Mouse (Mus musculus): Measurements from ENCODE around the gene Grik4. TPM values are rescaled to one million over a fixed set of nuclear protein-coding genes. Genes with fewer than 3 reads are reported as not detected.

The Grik4 gene
- total and polyA plus RNA-seq, 3 experiments, result not detected

DNA sequence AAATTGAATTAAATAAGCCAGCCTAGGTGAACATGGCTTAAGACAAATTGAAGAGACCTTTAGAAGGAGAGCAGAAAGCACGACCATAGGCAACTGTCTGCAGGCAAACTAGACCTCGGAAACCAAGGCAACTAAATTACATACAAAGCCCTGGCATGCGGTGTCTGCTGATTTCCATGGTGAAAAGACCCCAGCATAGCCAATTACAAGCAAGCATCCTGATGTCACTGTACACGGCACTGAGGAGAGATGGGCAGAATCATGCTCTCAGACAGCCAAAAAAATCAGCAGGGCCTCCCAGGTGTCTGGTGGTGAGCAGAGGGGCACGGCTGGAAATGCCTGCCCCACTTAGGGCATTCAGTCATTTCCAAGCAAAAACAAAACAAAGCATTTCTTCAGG lies 80.9 kb downstream of the Grik4 start:
- H3K4me3 ChIP-seq (replicated peaks in 1 of 3; ENCODE audit: low read depth in 2 of 3, low read length in 2 of 3, poor library complexity in 1 of 3), result no peak overlapping the region
- no peak overlapping the region for H3K9ac ChIP-seq (ENCODE audit: insufficient read depth, low read depth)
- no peaks in the 10 kb centered on the region for H3K9me3 ChIP-seq (replicated peaks; ENCODE audit: low read length)
- in situ Hi-C loops (cut with MboI; ENCODE audit: low pct_ligation_motif_present, low pct_unique_long_range_greater_than_20kb, low sequenced_read_pairs), result no loop called here
- H3K4me1 ChIP-seq (ENCODE audit: control insufficient read depth in 1 of 2, insufficient read depth in 2 of 2), result no peaks in the 10 kb centered on the region
- DNase-seq (ENCODE audit: extremely low read depth), result no peak
- peaks cover 88% of the 10 kb centered on the region for H3K27me3 ChIP-seq (replicated peaks)
- H3K36me3 ChIP-seq (replicated peaks in 1 of 2; ENCODE audit: control insufficient read depth in 1 of 2, insufficient read depth in 1 of 2, low read length in 1 of 2), result no peaks in the 10 kb centered on the region
- H3K27ac ChIP-seq (ENCODE audit: insufficient read depth, low read depth), result no peak overlapping the region
- no peak overlapping the region for H3K4me2 ChIP-seq (ENCODE audit: insufficient read depth, low read depth, poor library complexity, severe bottlenecking)
- dilution Hi-C loops (cut with MboI; ENCODE audit: extremely low pct_ligation_motif_present, extremely low pct_unique_long_range_greater_than_20kb, low sequenced_read_pairs), result no loop called here
- TF ChIP-seq ETS1 (conservative IDR thresholded peaks at IDR 0.05; ENCODE audit: low read depth, low read length) (no peak), JUN (IDR thresholded peaks at IDR 0.05; ENCODE audit: insufficient read depth, low read depth, low read length) (no peak), ZNF384 (IDR thresholded peaks at IDR 0.05; ENCODE audit: low read depth, low read length) (no peak), CHD2 (IDR thresholded peaks at IDR 0.05; ENCODE audit: low read length) (no peak), RAD21 (IDR thresholded peaks at IDR 0.05; ENCODE audit: low read depth, low read length) (no peak), JUND (conservative IDR thresholded peaks at IDR 0.05; ENCODE audit: low read depth, low read length) (no peak)
- no peaks in the 10 kb centered on the region for H3K79me2 ChIP-seq (replicated peaks; ENCODE audit: control insufficient read depth, extremely low read depth, insufficient read depth, poor library complexity, severe bottlenecking)

DNA sequence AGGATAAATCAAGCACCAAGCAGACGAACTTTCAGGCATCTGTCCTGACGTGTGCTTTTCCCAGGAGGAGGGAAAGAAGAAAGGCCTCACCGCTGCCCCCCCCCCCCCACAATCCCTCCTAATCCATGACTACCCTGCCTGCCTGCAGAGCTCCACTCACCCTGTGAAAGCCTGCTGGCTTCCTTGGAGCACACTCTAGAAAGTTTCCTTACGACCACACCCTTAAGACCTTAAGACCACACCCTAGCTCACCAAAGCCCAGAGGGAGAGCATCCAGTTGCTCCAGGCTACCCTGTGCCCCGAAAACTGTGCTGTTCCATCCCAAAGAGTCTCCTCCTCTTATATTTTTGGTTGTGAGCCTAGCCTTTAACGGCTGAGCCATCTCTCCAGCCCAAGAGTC lies 82.6 kb downstream of the Grik4 start:
- Histone ChIP-seq H3K4me2 (ENCODE audit: insufficient read depth, low read depth, poor library complexity, severe bottlenecking) (no peak overlapping the region), H3K4me1 (ENCODE audit: control insufficient read depth in 1 of 2, insufficient read depth in 2 of 2) (no peaks in the 10 kb centered on the region), H3K27me3 (replicated peaks) (peaks cover 93% of the 10 kb centered on the region), H3K9ac (ENCODE audit: insufficient read depth, low read depth) (no peak overlapping the region), H3K79me2 (replicated peaks; ENCODE audit: control insufficient read depth, extremely low read depth, insufficient read depth, poor library complexity, severe bottlenecking) (no peaks in the 10 kb centered on the region), H3K36me3 (replicated peaks in 1 of 2; ENCODE audit: control insufficient read depth in 1 of 2, insufficient read depth in 1 of 2, low read length in 1 of 2) (no peaks in the 10 kb centered on the region), H3K27ac (ENCODE audit: insufficient read depth, low read depth) (no peak overlapping the region), H3K4me3 (replicated peaks in 1 of 3; ENCODE audit: low read depth in 2 of 3, low read length in 2 of 3, poor library complexity in 1 of 3) (no peak overlapping the region), H3K9me3 (replicated peaks; ENCODE audit: low read length) (no peaks in the 10 kb centered on the region)
- TF ChIP-seq NRF1 (IDR thresholded peaks at IDR 0.05; ENCODE audit: low read depth, low read length) (no peak), E2F4 (IDR thresholded peaks at IDR 0.05; ENCODE audit: insufficient replicate concordance, low read depth, low read length) (no peak), RAD21 (IDR thresholded peaks at IDR 0.05; ENCODE audit: low read depth, low read length) (no peak), UBTF (IDR thresholded peaks at IDR 0.05; ENCODE audit: low read depth, low read length) (no peak), CTCF (conservative IDR thresholded peaks at IDR 0.05 in 1 of 2, IDR thresholded peaks at IDR 0.05 in 1 of 2; ENCODE audit: low read depth in 2 of 2, low read length in 2 of 2) (no peak), ZC3H11A (IDR thresholded peaks at IDR 0.05; ENCODE audit: low read depth, low read length) (no peak), NELFE (IDR thresholded peaks at IDR 0.05; ENCODE audit: low read depth, low read length) (no peak), POLR2A (IDR thresholded peaks at IDR 0.05; ENCODE audit: low read depth, low read length) (no peak), MEF2A (IDR thresholded peaks at IDR 0.05; ENCODE audit: borderline replicate concordance, low read depth, low read length) (no peak), ELF1 (IDR thresholded peaks at IDR 0.05; ENCODE audit: low read depth, low read length) (no peak), ZKSCAN1 (IDR thresholded peaks at IDR 0.05; ENCODE audit: borderline replicate concordance, low read depth, low read length) (no peak), JUND (conservative IDR thresholded peaks at IDR 0.05; ENCODE audit: low read depth, low read length) (no peak), BHLHE40 (IDR thresholded peaks at IDR 0.05; ENCODE audit: low read depth, low read length) (no peak), MAZ (IDR thresholded peaks at IDR 0.05; ENCODE audit: low read depth, low read length) (no peak), ZNF384 (IDR thresholded peaks at IDR 0.05; ENCODE audit: low read depth, low read length) (no peak)
- in situ Hi-C loops (cut with MboI; ENCODE audit: low pct_ligation_motif_present, low pct_unique_long_range_greater_than_20kb, low sequenced_read_pairs), result no loop called here
- dilution Hi-C loops (cut with MboI; ENCODE audit: extremely low pct_ligation_motif_present, extremely low pct_unique_long_range_greater_than_20kb, low sequenced_read_pairs), result no loop called here
- no peak for DNase-seq (ENCODE audit: extremely low read depth)

Data from CH12.LX (cell line).